Mouse (Mus musculus) yolk sac, embryonic 10.5 days (tissue): ENCODE data around the gene Srgap3.
A peak's percentile ranks its signal among the peaks of the same experiment; 100 is the strongest.

Experiments used
- DNase-seq: peaks from one replicate; pipeline ENCODE4 v3.0.0-alpha.2; 2017; ENCODE audit warnings: low spot score

Gene Srgap3

GRCm38 (mm10) chr6:112946895-112947436, at the start of gene Srgap3:
Gene Srgap3, minus strand, starts transcription at chr6:112947266.
- DNase-seq = peak; percentile 69

- no peak for DNase-seq
Observed at GRCm38 (mm10) chr6:112995708-112996107, 48.6 kb upstream of the Srgap3 start.

GRCm38 (mm10) chr6:112990119-112990518, 43.1 kb upstream of the Srgap3 start:
- no peak for DNase-seq

- no peak for DNase-seq
Observed at GRCm38 (mm10) chr6:112985362-112986314, 38.6 kb upstream of the Srgap3 start.

GRCm38 (mm10) chr6:112982241-112982640, 35.2 kb upstream of the Srgap3 start:
- no peak for DNase-seq

- no peak for DNase-seq
Observed at GRCm38 (mm10) chr6:112978947-112979346, 31.9 kb upstream of the Srgap3 start.

- no peak for DNase-seq
Observed at GRCm38 (mm10) chr6:112977246-112977645, 30.2 kb upstream of the Srgap3 start.

GRCm38 (mm10) chr6:112976541-112976940, 29.5 kb upstream of the Srgap3 start:
- no peak for DNase-seq

- no peak for DNase-seq
Observed at GRCm38 (mm10) chr6:112976136-112976535, 29.1 kb upstream of the Srgap3 start.

- no peak for DNase-seq
Observed at GRCm38 (mm10) chr6:112973786-112974720, 27.0 kb upstream of the Srgap3 start.

GRCm38 (mm10) chr6:112972858-112973631, 26.0 kb upstream of the Srgap3 start:
- DNase-seq = peak; percentile 9

GRCm38 (mm10) chr6:112972127-112972526, 25.1 kb upstream of the Srgap3 start:
- no peak for DNase-seq

GRCm38 (mm10) chr6:112971116-112971768, 24.2 kb upstream of the Srgap3 start:
- no peak for DNase-seq

GRCm38 (mm10) chr6:112967359-112967758, 20.3 kb upstream of the Srgap3 start:
- DNase-seq = no peak

- DNase-seq = no peak
Observed at GRCm38 (mm10) chr6:112958360-112958759, 11.3 kb upstream of the Srgap3 start.

GRCm38 (mm10) chr6:112957583-112958280, 10.7 kb upstream of the Srgap3 start:
- no peak for DNase-seq

- no peak for DNase-seq
Observed at GRCm38 (mm10) chr6:112955773-112956172, 8.7 kb upstream of the Srgap3 start.

GRCm38 (mm10) chr6:112953905-112954304, 6.8 kb upstream of the Srgap3 start:
- no peak for DNase-seq

GRCm38 (mm10) chr6:112951254-112951653, 4.2 kb upstream of the Srgap3 start:
- DNase-seq = no peak
